ENCODE assay signal across 10 mouse cellular contexts in the genomic region with DNA sequence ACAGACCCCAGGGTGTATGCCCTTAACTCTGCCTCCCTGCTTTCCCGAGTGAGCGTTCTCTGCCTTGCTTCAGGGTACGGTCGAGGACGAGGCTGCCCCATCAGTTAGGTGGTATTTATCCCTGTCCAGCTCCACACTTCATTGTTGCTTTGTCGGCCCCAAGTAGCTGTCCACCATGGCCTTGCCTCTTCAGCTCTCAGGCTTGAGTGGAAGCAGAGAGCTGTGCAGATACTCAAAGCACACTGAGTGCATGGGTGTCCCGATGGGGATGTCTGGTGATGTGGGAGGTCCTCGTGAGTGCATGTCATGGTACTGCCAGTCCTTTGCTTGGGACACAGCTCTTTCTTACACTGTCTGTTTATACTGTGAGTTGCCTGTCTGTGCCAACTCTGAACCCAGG. TPM values are rescaled to one million over a fixed set of nuclear protein-coding genes. Genes with fewer than 3 reads are reported as not detected.
DNase-seq lines count a peak whose midpoint lies in the region; ATAC-seq and TF ChIP-seq lines count a peak whose summit lies in the region.
"Had no signal": no experiment of that assay in that cellular context is flagged by ENCODE, and none has a peak within 500 bp of the region (broad histone marks: within the 10 kb centered on the region; RNA-seq: fewer than 3 reads in every experiment).

No protein-coding gene starts in this region.

- TF ChIP-seq RAD21 in CH12.LX (IDR thresholded peaks at IDR 0.05; ENCODE audit: low read depth, low read length) = no peak

- WGBS in forebrain, embryonic 14.5 days = 52% methylated on average over 8 of the region's 8 CpGs
- WGBS in forebrain, embryonic 15.5 days = 45% methylated on average over 8 of the region's 8 CpGs
- 69% methylated on average over 8 of the region's 8 CpGs for WGBS in liver, adult 2 months
- 75% methylated on average over 8 of the region's 8 CpGs for WGBS in liver, embryonic 11.5 days
- 53% methylated on average over 8 of the region's 8 CpGs for WGBS in intestine, embryonic 16.5 days

- peaks cover 69% of the 10 kb centered on the region for H3K79me2 ChIP-seq in liver, adult 2 months (ENCODE audit: control insufficient read depth, insufficient read depth, low read length)
- H3K79me2 ChIP-seq in CH12.LX (replicated peaks; ENCODE audit: control insufficient read depth, extremely low read depth, insufficient read depth, poor library complexity, severe bottlenecking) = peaks cover 30% of the 10 kb centered on the region

- no peak for ATAC-seq in forebrain, embryonic 14.5 days
- no peak for ATAC-seq in forebrain, embryonic 15.5 days (replicated peaks)
- ATAC-seq in liver, embryonic 11.5 days (replicated peaks; ENCODE audit: low FRiP score) = no peak
- ATAC-seq in intestine, embryonic 16.5 days = no peak

- TF ChIP-seq POLR2A in liver, adult 2 months (IDR thresholded peaks at IDR 0.05; ENCODE audit: extremely low read depth, insufficient read depth, low read length) = no peak
- TF ChIP-seq POLR2A in CH12.LX (IDR thresholded peaks at IDR 0.05; ENCODE audit: low read depth, low read length) = no peak

- dilution Hi-C loops in CH12.LX (cut with MboI; ENCODE audit: extremely low pct_ligation_motif_present, extremely low pct_unique_long_range_greater_than_20kb, low sequenced_read_pairs) = no loop called here

- no peaks in the 10 kb centered on the region for H3K27me3 ChIP-seq in forebrain, embryonic 14.5 days (replicated peaks; ENCODE audit: control insufficient read depth, insufficient read depth, low read length)
- H3K27me3 ChIP-seq in forebrain, embryonic 15.5 days = no peaks in the 10 kb centered on the region
- no peaks in the 10 kb centered on the region for H3K27me3 ChIP-seq in liver, adult 2 months (ENCODE audit: control insufficient read depth, insufficient read depth, low read length)
- no peaks in the 10 kb centered on the region for H3K27me3 ChIP-seq in liver, embryonic 11.5 days (replicated peaks; ENCODE audit: control insufficient read depth, insufficient read depth, low read length)
- H3K27me3 ChIP-seq in CH12.LX (replicated peaks) = no peaks in the 10 kb centered on the region
- H3K27me3 ChIP-seq in intestine, embryonic 16.5 days (replicated peaks; ENCODE audit: control insufficient read depth, insufficient read depth, low read length) = no peaks in the 10 kb centered on the region

- TF ChIP-seq CTCF in liver, adult 2 months (IDR thresholded peaks at IDR 0.05; ENCODE audit: low read depth, low read length) = no peak
- TF ChIP-seq CTCF in CH12.LX (conservative IDR thresholded peaks at IDR 0.05 in 1 of 2, IDR thresholded peaks at IDR 0.05 in 1 of 2; ENCODE audit: low read depth in 2 of 2, low read length in 2 of 2) = no peak

- no peak for TF ChIP-seq EP300 in CH12.LX (IDR thresholded peaks at IDR 0.05; ENCODE audit: low read length)

- no peaks in the 10 kb centered on the region for H3K9me3 ChIP-seq in forebrain, embryonic 14.5 days (replicated peaks; ENCODE audit: control insufficient read depth, low read length)
- H3K9me3 ChIP-seq in forebrain, embryonic 15.5 days = no peaks in the 10 kb centered on the region
- no peaks in the 10 kb centered on the region for H3K9me3 ChIP-seq in liver, embryonic 11.5 days (ENCODE audit: control insufficient read depth, low read length)
- H3K9me3 ChIP-seq in CH12.LX (replicated peaks; ENCODE audit: low read length) = no peaks in the 10 kb centered on the region
- no peaks in the 10 kb centered on the region for H3K9me3 ChIP-seq in intestine, embryonic 16.5 days (ENCODE audit: control insufficient read depth, low read length)

- no peak overlapping the region for H3K4me3 ChIP-seq in forebrain, embryonic 14.5 days (ENCODE audit: low read depth, low read length)
- no peak overlapping the region for H3K4me3 ChIP-seq in forebrain, embryonic 15.5 days
- no peak overlapping the region for H3K4me3 ChIP-seq in liver, adult 2 months (ENCODE audit: insufficient read depth, low read depth, low read length)
- no peak overlapping the region for H3K4me3 ChIP-seq in liver, embryonic 11.5 days (ENCODE audit: low read depth, low read length)
- no peak overlapping the region for H3K4me3 ChIP-seq in CH12.LX (replicated peaks in 1 of 3; ENCODE audit: low read depth in 2 of 3, low read length in 2 of 3, poor library complexity in 1 of 3)
- H3K4me3 ChIP-seq in intestine, embryonic 16.5 days (ENCODE audit: low read length) = no peak overlapping the region

- H3K4me2 ChIP-seq in forebrain, embryonic 14.5 days (ENCODE audit: low read length) = 0 out of 2 replicates have a peak overlapping the region, but pooled peaks have one; percentile 7
- no peak overlapping the region for H3K4me2 ChIP-seq in forebrain, embryonic 15.5 days (replicated peaks)
- no peak overlapping the region for H3K4me2 ChIP-seq in liver, embryonic 11.5 days
- H3K4me2 ChIP-seq in CH12.LX (ENCODE audit: insufficient read depth, low read depth, poor library complexity, severe bottlenecking) = 0 out of 2 replicates have a peak overlapping the region, but pooled peaks have one; percentile 22
- H3K4me2 ChIP-seq in intestine, embryonic 16.5 days (ENCODE audit: low read depth, low read length) = no peak overlapping the region

- 0 out of 2 replicates have a peak overlapping the region, but pooled peaks have one; percentile 3 for H3K9ac ChIP-seq in forebrain, embryonic 14.5 days (ENCODE audit: low read length)
- no peak overlapping the region for H3K9ac ChIP-seq in forebrain, embryonic 15.5 days (replicated peaks)
- no peak overlapping the region for H3K9ac ChIP-seq in liver, adult 2 months (ENCODE audit: low read depth, low read length)
- no peak overlapping the region for H3K9ac ChIP-seq in liver, embryonic 11.5 days (ENCODE audit: low read depth, low read length)
- no peak overlapping the region for H3K9ac ChIP-seq in CH12.LX (ENCODE audit: insufficient read depth, low read depth)
- H3K9ac ChIP-seq in intestine, embryonic 16.5 days (ENCODE audit: low read depth, low read length) = peak overlapping the region; percentile 19; the same call in 1 of the 2 replicates

- H3K27ac ChIP-seq in forebrain, embryonic 14.5 days (ENCODE audit: low read depth, low read length) = no peak overlapping the region
- H3K27ac ChIP-seq in forebrain, embryonic 15.5 days (replicated peaks) = no peak overlapping the region
- H3K27ac ChIP-seq in liver, adult 2 months (replicated peaks; ENCODE audit: insufficient read depth, low read depth, low read length) = no peak overlapping the region; the same call in 1 of the 2 replicates
- no peak overlapping the region for H3K27ac ChIP-seq in liver, embryonic 11.5 days (ENCODE audit: low read depth, low read length)
- no peak overlapping the region for H3K27ac ChIP-seq in CH12.LX (ENCODE audit: insufficient read depth, low read depth)
- H3K27ac ChIP-seq in intestine, embryonic 16.5 days (ENCODE audit: low read length) = no peak overlapping the region

- peaks cover 81% of the 10 kb centered on the region for H3K4me1 ChIP-seq in forebrain, embryonic 14.5 days (ENCODE audit: control insufficient read depth, insufficient read depth, low read length)
- H3K4me1 ChIP-seq in forebrain, embryonic 15.5 days = peaks cover 92% of the 10 kb centered on the region
- H3K4me1 ChIP-seq in liver, adult 2 months (ENCODE audit: control insufficient read depth, insufficient read depth, low read length) = peaks cover 45% of the 10 kb centered on the region
- peaks cover 39% of the 10 kb centered on the region for H3K4me1 ChIP-seq in liver, embryonic 11.5 days (replicated peaks; ENCODE audit: control insufficient read depth, insufficient read depth, low read length)
- peaks cover 33 to 89% of the 10 kb centered on the region in 2 experiments for H3K4me1 ChIP-seq in CH12.LX (ENCODE audit: control insufficient read depth in 1 of 2, insufficient read depth in 2 of 2)
- peaks cover 80% of the 10 kb centered on the region for H3K4me1 ChIP-seq in intestine, embryonic 16.5 days (ENCODE audit: control insufficient read depth, insufficient read depth, low read length)

- in situ Hi-C loops in CH12.LX (cut with MboI; ENCODE audit: low pct_ligation_motif_present, low pct_unique_long_range_greater_than_20kb, low sequenced_read_pairs) = no loop called here

- H3K36me3 ChIP-seq in forebrain, embryonic 14.5 days (ENCODE audit: control insufficient read depth, insufficient read depth, low read length) = no peaks in the 10 kb centered on the region
- no peaks in the 10 kb centered on the region for H3K36me3 ChIP-seq in forebrain, embryonic 15.5 days
- no peaks in the 10 kb centered on the region for H3K36me3 ChIP-seq in liver, adult 2 months (ENCODE audit: control insufficient read depth, insufficient read depth, low read length)
- no peaks in the 10 kb centered on the region for H3K36me3 ChIP-seq in liver, embryonic 11.5 days (ENCODE audit: control insufficient read depth, insufficient read depth, low read length)
- H3K36me3 ChIP-seq in CH12.LX (replicated peaks in 1 of 2; ENCODE audit: control insufficient read depth in 1 of 2, insufficient read depth in 1 of 2, low read length in 1 of 2) = peaks cover 0 to 16% of the 10 kb centered on the region in 2 experiments
- H3K36me3 ChIP-seq in intestine, embryonic 16.5 days (ENCODE audit: control insufficient read depth, insufficient read depth, low read length) = no peaks in the 10 kb centered on the region

- no peak for DNase-seq in forebrain, embryonic 14.5 days (ENCODE audit: low spot score)
- DNase-seq in liver, adult 2 months (ENCODE audit: extremely low read depth, low read depth, low spot score) = peak; percentile 35
- DNase-seq in liver, embryonic 11.5 days (ENCODE audit: low spot score) = no peak
- DNase-seq in CH12.LX (ENCODE audit: extremely low read depth) = no peak
- no peak for DNase-seq in embryo, embryonic 10.5 days (ENCODE audit: low spot score)
- DNase-seq in right cerebral cortex, postnatal 14 days = no peak
- DNase-seq: B cell, adult 2 months; lung, postnatal 14 days had no signal

TF ChIP-seq in CH12.LX, 34 proteins besides CTCF, POLR2A, EP300 and RAD21 (continues in another document):
- TF ChIP-seq TCF12 (IDR thresholded peaks at IDR 0.05; ENCODE audit: low read depth, low read length) = no peak
- TF ChIP-seq ELF1 (IDR thresholded peaks at IDR 0.05; ENCODE audit: low read depth, low read length) = no peak
- no peak for TF ChIP-seq MAZ (IDR thresholded peaks at IDR 0.05; ENCODE audit: low read depth, low read length)
- TF ChIP-seq NELFE (IDR thresholded peaks at IDR 0.05; ENCODE audit: low read depth, low read length) = no peak
- TF ChIP-seq IRF4 (IDR thresholded peaks at IDR 0.05; ENCODE audit: low read depth, low read length) = no peak

RNA-seq across cellular contexts. Expression of gene Arid1b, which starts 10.1 kb away (rescaled TPM):
- 11.1 and 14.7 TPM in 2 replicates for polyA plus RNA-seq in forebrain, embryonic 14.5 days (2014; fragmentation: Nextera tagmentation; extraction: Ambion mirVana)
- 14.8 TPM in 2 replicates for polyA plus RNA-seq in forebrain, embryonic 15.5 days (2015; fragmentation: Nextera tagmentation; extraction: Ambion mirVana)
- 9.7 and 12.5 TPM in 2 replicates for total RNA-seq in liver, adult 2 months (2014; rRNA removed)
- polyA plus RNA-seq in liver, adult 2 months (2012; rRNA removed) = 11.7 and 12.1 TPM in 2 replicates
- polyA plus RNA-seq in liver, embryonic 11.5 days (2014; fragmentation: Nextera tagmentation; extraction: Ambion mirVana) = 8.1 and 9.1 TPM in 2 replicates
- total RNA-seq in CH12.LX (2012; rRNA removed) (8.8 and 9.7 TPM in 2 replicates), CH12.LX (2014; rRNA removed) (6.1 and 6.7 TPM in 2 replicates)
- polyA plus RNA-seq in CH12.LX (2012; ENCODE audit: insufficient read length, low read depth) = 11.3 and 12.4 TPM in 2 replicates
- polyA plus RNA-seq in intestine, embryonic 16.5 days (2015; fragmentation: Nextera tagmentation; extraction: Ambion mirVana) = 5.8 and 6.5 TPM in 2 replicates

Comparison
In these comparisons a context has a peak if more than half of its experiments do, and no peak if none do; other contexts are left out.
1. H3K4me2 ChIP-seq: peak in forebrain, embryonic 14.5 days (single experiment) and CH12.LX (single experiment); none in forebrain, embryonic 15.5 days (single experiment), liver, embryonic 11.5 days (single experiment) and intestine, embryonic 16.5 days (single experiment).
2. H3K9ac ChIP-seq: peak in forebrain, embryonic 14.5 days (single experiment) and intestine, embryonic 16.5 days (single experiment); none in forebrain, embryonic 15.5 days (single experiment), liver, adult 2 months (single experiment), liver, embryonic 11.5 days (single experiment) and CH12.LX (single experiment).